Mouse (Mus musculus): ENCODE results near the gene Pde11a.

- no peak for TF ChIP-seq MAX (IDR thresholded peaks at IDR 0.05; ENCODE audit: low read depth)
- TF ChIP-seq POLR2A (IDR thresholded peaks at IDR 0.05; ENCODE audit: insufficient read length, low read depth): no peak
These were observed 216.4 kb downstream of the Pde11a start for GRCm38 (mm10) chr2:76122167-76122566.
